Mouse (Mus musculus): ENCODE results near the gene Myl4.

The Myl4 gene

GRCm38 (mm10) chr11:104604192-104604591, 53.7 kb downstream of the Myl4 start:
- in situ Hi-C loops (cut with MboI, MseI), result loop anchor here (25.0 kb wide), 1 partner anchor 1892 kb away; no protein-coding TSS in a partner anchor

- in situ Hi-C loops (cut with MboI, MseI), result loop anchor here (5.0 to 25.0 kb wide), 2 partner anchors 60 to 1895 kb away; no protein-coding TSS in a partner anchor
Observed at GRCm38 (mm10) chr11:104607491-104608245, 57.2 kb downstream of the Myl4 start, which contains the start of gene Itgb3. Gene Itgb3, plus strand, starts transcription at chr11:104608000.

DNA sequence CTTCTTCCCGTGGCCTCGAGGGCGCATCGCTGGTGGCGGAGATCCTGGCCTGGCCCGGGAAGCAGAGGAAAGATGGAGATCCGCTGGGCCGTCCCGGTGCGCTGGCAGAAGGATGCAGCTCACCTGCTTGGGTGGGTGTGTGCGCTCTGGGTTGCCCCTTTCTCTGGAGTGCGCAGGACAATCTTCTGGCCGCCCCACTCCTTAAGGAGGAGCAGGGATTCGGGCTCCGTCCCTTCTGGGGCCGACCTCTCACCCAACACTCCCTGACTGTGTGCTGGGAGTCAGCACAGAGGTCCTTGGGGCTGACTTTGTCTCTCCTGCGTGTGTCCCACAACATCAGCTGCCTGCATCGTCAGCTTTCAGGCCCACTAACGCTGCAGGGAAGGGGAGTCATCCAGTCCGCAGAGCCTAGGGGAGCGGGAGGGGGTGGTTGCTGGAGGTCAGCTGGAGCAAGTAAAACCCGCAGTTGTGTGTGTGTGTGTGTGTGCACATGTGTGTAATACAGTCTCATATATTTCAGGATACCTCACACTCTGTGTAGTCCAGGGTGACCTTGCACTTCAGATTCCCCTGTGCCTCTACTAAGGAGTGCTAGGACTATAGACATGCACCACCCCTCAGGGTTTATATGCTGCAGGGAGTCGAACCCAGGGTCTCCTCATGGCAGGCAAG, 57.9 kb downstream of the Myl4 start:
- in situ Hi-C loops (cut with MboI, MseI), result loop anchor here (5.0 to 25.0 kb wide), 2 partner anchors 59 to 1896 kb away; no protein-coding TSS in a partner anchor

GRCm38 (mm10) chr11:104609033-104609684, 58.7 kb downstream of the Myl4 start:
- in situ Hi-C loops (cut with MboI, MseI), result loop anchor here (5.0 to 25.0 kb wide), 2 partner anchors 58 to 1897 kb away; no protein-coding TSS in a partner anchor

- in situ Hi-C loops (cut with MboI, MseI), result loop anchor here (5.0 to 25.0 kb wide), 2 partner anchors 58 to 1897 kb away; no protein-coding TSS in a partner anchor
Observed at GRCm38 (mm10) chr11:104609733-104610132, 59.3 kb downstream of the Myl4 start.

- in situ Hi-C loops (cut with MboI, MseI), result loop anchor here (25.0 kb wide), 1 partner anchor 1899 kb away; no protein-coding TSS in a partner anchor
Observed at GRCm38 (mm10) chr11:104611579-104612151, 61.2 kb downstream of the Myl4 start.

GRCm38 (mm10) chr11:104613551-104613950, 63.1 kb downstream of the Myl4 start:
- in situ Hi-C loops (cut with MboI, MseI), result loop anchor here (25.0 kb wide), 1 partner anchor 1901 kb away; no protein-coding TSS in a partner anchor

DNA sequence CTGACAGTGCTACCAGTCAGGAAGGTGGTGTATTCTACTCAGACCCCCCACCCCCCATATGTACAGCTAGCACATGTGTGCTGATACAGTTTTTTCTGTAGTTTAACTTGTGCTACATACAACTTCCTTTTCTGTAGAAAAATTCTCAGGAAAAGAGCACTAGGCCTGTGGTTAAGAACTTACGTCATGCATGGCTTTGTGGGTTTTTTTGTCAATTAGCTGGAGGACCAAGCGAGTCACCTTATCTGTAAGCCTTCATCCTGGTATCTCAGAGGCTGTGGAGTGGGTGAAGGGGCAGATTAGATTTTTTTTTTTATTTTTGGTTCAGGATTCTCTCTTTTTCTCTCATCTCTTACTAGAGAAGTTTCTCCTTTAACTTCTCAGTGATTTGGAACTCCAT, 63.7 kb downstream of the Myl4 start:
- in situ Hi-C loops (cut with MboI, MseI), result loop anchor here (25.0 kb wide), 1 partner anchor 1902 kb away; no protein-coding TSS in a partner anchor

GRCm38 (mm10) chr11:104616182-104616581, 65.7 kb downstream of the Myl4 start:
- in situ Hi-C loops (cut with MboI, MseI), result loop anchor here (25.0 kb wide), 1 partner anchor 1904 kb away; no protein-coding TSS in a partner anchor

- in situ Hi-C loops (cut with MboI, MseI), result loop anchor here (25.0 kb wide), 1 partner anchor 1906 kb away; no protein-coding TSS in a partner anchor
Observed at GRCm38 (mm10) chr11:104618638-104619076, 68.2 kb downstream of the Myl4 start.

GRCm38 (mm10) chr11:104619084-104620022, 68.9 kb downstream of the Myl4 start:
- in situ Hi-C loops (cut with MboI, MseI), result loop anchor here (25.0 kb wide), 1 partner anchor 1907 kb away; no protein-coding TSS in a partner anchor

GRCm38 (mm10) chr11:104622040-104622962, 71.8 kb downstream of the Myl4 start:
- in situ Hi-C loops (cut with MboI, MseI), result loop anchor here (25.0 kb wide), 1 partner anchor 1910 kb away; no protein-coding TSS in a partner anchor

GRCm38 (mm10) chr11:104624791-104625391, 74.4 kb downstream of the Myl4 start:
- in situ Hi-C loops (cut with MboI, MseI), result loop anchor here (25.0 kb wide), 1 partner anchor 1913 kb away; no protein-coding TSS in a partner anchor

DNA sequence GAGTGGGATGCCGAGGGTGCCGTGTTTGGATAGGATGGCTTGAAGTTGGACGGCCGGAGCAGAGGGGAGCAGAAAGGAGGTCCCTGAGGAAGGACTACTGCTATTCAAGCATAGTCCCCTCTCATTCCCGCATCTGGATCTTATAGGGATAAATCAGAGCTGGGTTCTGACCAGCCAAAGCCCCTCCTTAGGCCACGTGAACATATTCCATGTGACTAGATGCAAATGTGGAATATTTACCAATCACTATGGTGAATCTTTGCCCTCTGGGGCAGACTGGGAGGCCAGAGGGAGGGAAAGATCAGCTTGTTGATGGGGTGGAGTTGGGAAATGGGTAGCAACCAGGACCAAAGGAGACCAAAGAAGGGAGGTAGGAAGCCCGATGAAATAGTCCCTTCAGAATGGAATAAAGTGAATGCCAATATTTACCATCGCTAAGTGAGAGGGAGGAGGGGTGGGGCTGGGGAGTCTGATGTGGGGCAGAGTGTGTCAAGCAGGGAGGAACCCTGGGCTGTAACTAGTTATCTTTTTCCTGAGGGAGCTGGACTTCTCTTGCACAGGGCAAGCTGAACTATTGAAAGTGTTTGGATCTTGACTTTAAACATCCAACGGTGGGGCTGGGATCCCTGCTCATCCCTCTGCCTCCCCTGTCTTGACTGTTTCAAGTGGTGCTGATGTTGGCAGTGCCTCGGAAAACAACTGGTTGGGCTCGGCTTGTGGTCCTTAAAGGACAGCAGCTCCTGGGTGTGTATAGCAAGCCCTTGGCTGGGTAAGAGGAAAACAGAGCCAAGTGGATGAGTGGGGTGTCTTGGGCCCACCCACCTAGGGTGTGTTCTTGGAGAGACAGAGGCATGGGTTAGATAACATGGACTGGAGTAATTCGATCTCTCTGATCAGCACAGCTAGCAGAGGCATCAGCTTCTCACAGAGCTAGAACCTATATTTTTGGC, 75.3 kb downstream of the Myl4 start:
- in situ Hi-C loops (cut with MboI, MseI), result no loop called here

DNA sequence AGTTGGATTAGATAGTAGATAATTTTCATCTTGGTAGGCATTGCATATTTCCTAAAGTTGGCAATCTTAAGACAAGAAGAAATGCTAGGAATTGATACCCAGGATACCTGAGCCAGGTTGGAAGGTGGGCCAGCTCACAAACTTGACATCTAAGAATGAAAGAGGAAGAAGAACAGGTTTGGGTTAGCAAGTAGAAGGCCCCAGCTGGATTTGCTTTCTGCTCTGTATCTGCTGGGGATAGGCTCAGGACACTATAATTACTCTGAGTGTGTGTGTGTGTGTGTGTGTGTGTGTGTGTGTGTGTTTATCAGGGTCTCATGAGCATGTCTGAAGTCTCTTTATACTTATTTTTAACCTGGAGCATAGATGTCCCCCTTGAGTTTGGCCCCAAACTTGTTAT, 76.2 kb downstream of the Myl4 start:
- in situ Hi-C loops (cut with MboI, MseI), result no loop called here

DNA sequence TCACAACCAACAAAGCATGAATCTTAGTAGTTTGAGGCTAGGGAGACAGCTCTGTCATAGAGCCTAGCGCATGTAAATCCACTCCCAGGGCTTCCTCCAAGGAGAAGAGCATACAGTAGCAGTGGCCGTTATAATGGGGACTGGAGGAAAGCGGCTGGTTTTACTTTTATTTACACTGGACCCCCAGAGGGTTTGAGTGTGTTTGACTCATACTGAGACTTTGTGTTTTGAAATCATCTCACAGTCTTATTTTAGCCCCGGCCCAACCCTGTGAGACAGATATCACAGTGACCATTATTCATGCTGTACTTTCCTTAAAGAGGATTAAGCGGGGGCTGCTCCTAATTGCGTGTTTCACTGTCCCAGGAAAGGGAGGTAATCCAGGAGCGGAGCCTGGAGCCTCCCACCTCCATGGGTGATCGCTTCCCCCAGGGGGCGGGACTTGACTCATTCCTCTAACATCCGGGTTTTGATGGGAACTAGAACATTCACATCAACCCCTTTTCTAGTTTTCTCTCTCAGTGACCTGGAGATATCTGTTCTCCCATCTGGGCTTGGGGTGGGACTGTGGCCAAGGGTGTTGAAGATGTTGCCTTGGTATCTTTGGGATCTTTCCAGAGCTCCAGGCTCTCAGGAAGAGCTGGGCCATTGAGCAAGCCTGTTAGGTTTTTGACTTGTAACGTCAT, 77.3 kb downstream of the Myl4 start:
- in situ Hi-C loops (cut with MboI, MseI), result no loop called here

DNA sequence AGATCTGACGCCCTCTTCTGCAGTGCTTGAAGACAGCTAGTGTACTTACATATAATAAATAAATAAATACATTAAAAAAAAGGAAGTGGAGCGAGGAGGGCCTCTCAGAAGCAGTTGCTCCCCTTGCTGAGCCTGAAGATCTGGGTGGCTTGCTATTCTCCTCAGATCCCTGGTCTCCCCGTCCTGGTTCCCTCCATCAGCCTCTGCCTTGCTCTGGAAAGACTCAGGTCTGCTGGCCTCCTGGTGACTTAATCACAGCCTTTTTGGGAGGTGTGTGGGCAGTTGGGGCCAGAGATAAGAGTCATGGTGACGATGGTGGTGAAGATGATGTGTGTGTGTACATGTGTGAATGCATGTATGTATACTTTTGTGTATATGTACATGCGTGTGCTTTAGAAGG, 78.1 kb downstream of the Myl4 start:
- in situ Hi-C loops (cut with MboI, MseI), result no loop called here
